Mouse (Mus musculus): ENCODE measurements around the gene Exoc3l.

Exoc3l gene

DNA sequence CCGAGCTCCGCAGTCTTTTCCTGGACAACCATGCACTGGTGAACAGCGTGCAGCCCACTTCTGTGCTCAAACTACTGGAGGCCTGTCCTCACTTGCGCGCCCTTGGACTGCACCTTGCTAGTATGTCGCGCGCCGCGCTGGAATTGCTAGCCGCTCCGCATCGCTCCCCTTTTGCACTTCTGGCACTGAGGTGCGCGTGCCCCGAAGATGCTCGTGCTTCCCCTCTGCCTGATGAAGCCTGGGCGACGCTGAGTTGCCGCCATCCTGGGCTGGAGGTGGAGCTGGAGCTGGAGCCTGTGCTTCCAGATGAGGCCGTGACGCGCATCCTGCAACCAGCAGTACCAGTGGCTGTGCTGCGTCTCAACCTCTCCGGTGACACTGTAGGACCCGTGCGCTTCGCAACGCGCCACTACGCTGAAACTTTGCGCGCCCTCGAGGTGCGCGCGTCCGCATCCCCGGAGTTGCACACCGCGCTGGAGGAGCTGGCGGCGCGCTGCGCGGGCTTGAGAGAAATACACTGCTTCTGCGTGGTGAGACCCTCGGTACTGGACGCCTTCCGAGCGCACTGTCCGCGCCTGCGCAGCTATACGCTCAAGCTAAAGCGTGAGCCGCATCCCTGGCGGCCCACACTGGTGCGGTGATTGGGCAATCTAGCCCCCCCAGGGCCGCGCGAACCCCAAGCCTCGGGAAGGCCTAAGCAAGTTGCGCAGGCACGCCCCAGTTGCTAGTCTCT, 27.4 kb downstream of the Exoc3l start:
- DNase-seq (ENCODE audit: low spot score), result no peak

DNA sequence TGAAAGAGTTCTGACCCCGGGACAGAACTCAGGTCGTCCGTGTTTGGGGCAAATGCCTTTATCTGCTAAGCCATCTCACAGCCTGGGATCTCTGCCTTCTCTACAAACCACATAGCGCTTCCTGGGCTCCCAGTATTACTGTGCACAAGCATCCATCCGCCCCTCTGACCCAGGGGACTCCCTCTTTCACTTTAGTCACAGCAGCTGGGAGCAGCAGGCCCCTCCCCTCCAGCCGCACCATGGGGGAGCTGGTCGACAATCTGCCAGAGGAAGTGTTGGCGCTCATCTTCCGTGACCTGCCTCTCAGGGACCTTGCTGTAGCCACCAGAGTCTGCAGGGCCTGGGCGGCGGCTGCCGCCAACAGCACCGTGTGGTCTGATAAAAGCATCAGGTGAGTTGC, 29.1 kb downstream of the Exoc3l start:
- DNase-seq (ENCODE audit: low spot score), result no peak

DNA sequence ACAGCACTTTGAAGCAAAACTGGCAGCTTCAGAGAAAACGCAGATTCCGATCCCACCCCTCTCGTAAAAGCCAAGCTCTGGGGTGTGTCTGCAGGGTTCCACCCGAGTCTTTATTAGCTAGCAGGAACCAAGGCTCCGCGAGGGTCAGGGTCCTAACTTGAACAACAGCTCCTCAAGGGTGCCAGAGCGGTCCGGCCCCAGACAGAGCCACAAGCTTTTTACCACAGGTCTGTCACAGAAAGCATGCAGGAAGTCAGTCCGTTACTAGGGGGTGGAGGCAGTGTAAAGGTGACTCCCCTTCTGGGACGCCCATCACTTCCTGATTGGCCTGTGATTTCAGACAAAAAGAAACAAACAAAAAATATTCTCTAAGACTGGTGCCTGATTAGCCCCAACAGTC, 30.8 kb downstream of the Exoc3l start:
- no peak for DNase-seq (ENCODE audit: low spot score)

DNA sequence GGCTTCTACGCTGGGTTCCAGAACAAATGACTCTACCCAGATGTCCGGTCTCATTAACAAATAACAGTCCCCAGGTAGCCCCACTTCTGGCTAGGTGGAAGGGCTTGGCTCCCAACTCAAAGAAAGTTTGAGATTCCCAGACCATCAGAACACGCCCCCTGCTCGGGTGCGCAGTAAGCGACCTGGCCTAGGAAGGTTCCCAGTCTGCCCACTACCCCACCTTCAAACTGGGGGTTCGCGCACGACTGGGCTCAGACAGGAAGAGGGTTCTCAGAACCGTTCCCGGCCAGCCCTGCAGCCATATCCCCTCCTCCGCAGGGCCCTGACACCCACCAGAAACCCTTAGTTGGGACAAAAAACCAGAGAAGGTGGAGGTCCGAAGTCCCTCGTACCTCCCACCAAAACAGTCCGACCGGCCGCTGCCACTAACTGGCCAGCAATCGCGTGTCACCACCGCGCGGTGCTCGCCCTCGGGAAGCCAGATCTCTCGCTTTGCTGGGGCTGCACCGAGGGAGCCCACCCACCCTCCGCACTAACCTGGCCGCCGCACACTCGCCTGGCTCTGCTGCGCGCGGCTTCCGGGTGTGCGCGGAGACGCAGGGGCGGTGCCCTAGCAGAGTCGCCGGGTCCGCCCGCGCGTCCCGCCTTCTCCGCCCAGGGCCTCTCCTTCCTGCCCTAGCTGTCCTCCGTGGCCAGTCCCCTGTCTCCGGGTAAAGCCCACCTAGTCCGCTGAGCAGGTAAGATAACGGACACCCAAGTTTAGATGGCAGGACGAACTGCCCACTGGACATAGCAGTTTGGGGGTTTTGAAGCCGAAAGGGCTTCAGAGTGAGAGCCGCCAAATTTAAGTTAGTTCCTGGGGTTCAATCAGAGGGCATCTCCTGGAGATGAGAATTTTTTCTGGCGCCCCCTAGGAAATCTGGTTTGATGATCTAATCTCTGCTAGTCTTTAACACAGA, 31.6 kb downstream of the Exoc3l start, which contains the start of the genes Tradd and Fbxl8:
Tradd (minus strand) TSS at position 586 of the 959 bp plus-strand sequence.
Fbxl8 (plus strand) TSS at position 625 of the 959 bp plus-strand sequence.
- DNase-seq (ENCODE audit: low spot score), result peak; percentile 80

DNA sequence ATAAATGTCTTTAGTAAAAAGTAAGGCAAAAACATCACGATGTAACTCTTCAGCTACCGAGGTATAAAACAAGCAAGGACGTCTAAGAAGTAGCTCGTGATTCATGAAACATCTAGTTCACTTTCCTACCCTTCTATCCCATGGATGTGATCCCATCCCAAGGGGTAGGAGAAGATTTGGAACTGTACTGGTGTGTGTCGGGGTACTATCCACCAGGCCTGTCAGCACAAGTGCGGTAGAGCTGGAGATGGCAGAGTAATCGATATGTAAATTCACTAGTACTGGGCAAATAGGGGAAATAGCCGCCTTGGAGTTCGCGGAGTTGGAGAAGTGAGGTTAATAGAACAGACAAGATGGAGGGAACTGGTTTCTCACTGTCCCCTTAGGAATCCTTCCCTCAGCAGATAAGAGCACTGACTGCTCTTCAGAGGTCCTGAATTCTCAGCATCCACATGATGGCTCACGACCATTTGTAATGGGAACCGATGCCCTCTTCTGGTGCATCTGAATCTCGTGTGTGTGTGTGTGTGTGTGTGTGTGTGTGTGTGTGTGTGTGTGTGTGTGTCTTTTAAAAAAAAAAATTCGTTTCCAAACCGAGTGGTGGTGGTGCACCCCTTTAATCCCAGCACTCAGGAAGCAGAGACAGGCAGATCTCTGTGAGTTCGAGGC, 32.5 kb downstream of the Exoc3l start:
- DNase-seq (ENCODE audit: low spot score), result no peak

DNA sequence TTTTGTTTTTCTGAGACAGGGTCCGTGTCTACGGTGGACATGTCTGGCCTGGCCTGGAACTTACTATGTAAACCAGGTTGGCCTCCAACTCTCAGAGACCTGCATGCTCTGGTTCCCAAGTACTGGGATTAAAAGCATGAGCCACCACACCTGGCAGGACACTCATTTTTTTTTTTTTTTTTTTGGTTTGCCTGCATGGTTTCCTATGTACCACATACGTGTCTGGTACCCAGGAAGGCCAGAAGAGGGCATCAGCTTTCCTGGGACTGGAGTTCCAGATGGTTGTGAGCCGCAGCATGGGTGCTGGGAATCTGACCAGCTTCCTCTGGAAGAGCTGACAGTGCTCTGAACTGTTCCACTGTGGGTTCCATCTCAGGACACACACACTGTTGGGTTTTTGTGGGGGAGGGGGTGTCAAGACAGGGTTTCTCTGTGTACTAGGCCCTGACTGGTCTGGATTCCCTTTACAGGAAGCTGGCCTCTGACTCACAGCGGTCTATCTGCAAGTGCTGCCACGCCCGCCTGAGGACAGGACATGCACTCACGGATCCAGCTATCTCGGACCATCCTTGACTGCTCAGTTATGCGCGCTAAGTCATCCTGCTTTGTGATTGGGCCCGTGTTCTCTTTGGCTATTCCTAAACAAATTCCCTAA, 34.4 kb downstream of the Exoc3l start:
- no peak for DNase-seq (ENCODE audit: low spot score)

DNA sequence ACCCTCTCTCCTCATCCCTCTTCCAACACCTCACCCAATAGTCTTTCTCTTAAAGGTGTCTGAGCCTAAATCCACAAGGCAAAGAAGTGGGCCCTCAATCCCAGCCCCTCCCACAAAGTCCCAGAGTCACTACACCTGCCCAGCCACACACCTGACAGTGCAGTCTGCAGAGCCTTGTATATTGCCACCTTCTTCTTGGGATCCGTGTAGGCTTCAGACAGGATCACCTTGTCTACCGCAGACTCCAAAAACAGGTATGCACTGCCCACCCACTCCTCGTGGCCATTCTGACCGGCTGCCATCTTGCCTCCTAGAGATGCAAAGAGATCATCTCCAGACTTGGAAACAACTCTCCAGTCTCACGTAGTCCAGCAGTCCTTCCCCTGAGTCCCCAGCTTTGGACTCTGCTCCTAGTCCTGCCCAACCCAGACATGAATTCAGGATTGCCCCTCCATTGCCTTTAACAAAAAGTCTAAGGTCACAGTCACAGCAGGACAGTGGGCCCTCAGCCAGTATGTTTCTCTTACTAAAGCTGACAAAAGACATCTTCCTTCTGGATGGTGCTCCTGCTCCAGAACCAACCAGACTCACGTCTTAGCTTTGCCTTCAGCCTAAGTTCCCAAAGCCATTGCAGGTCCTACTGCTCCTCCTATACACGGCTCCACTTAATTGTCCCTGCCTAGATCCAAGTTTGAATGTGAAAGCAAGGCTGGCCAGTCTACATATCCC, 35.4 kb downstream of the Exoc3l start:
- DNase-seq (ENCODE audit: low spot score), result no peak

DNA sequence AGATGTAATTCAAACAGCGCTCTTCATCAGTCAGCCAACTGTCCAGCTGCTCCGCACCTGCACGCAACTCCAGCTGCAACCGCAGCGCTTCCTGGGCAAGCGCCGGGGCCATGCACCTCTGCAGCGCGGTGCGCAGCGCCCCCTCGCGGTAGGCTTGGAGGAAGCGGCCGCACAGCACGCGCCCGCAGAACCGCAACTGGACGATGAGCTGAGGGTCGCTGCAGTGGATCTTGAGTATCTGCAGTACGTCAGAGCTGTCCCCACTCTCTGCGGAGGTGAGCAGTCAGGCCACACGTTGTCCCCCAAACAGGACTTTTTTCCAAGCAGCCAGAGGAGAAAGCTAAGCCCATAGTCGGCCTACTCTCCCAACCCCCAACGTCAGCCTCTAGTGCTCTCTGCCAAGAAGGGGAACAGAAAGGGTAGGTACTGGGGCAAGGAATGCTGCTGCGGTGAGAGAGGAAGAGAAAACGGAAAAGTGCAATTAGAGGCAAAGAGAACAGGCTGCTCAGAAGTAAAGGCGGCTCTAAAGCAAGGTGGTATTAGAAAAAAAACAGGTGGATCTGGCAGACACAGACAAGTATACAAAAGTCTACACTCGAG, 36.1 kb downstream of the Exoc3l start:
- DNase-seq (ENCODE audit: low spot score), result peak; percentile 78

DNA sequence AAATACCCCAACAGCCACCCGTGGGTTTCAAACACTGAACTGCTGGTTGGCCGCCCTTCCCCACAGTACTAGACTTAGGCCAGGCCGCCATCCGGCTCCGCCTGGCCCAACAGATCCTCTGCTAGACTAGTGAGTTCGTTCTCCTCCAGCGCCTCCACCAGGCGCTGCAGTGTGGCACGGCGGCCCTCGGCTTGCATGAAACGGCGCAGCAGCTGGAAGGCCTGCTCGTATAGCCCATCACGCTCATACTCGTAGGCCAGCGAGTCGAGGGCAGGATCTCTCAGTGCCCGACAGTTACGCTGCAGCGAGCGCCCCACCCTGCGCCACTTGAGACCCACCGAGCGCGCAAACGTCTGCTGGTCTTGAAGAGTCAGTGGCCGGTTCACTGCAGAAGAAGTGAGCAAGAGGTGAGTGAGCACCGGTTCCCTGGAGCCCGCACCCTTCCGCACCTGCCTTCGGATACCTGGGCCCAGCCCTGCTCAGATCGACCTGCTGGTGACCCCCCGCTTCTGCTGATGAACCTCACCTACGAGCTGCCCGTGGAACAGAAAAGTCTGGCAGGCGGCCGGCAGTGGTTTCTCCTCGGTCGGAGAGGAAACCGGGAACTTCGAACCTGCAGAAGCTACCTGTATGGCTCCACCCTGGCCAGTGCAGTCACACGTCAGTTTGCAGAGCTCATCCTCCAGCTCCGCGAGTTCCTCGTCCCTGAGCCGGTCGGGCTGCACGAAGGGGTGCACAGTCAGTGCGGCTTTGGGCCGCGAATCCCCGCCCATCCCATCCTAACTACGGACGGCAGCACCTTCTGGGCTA, 36.8 kb downstream of the Exoc3l start:
- DNase-seq (ENCODE audit: low spot score), result no peak

DNA sequence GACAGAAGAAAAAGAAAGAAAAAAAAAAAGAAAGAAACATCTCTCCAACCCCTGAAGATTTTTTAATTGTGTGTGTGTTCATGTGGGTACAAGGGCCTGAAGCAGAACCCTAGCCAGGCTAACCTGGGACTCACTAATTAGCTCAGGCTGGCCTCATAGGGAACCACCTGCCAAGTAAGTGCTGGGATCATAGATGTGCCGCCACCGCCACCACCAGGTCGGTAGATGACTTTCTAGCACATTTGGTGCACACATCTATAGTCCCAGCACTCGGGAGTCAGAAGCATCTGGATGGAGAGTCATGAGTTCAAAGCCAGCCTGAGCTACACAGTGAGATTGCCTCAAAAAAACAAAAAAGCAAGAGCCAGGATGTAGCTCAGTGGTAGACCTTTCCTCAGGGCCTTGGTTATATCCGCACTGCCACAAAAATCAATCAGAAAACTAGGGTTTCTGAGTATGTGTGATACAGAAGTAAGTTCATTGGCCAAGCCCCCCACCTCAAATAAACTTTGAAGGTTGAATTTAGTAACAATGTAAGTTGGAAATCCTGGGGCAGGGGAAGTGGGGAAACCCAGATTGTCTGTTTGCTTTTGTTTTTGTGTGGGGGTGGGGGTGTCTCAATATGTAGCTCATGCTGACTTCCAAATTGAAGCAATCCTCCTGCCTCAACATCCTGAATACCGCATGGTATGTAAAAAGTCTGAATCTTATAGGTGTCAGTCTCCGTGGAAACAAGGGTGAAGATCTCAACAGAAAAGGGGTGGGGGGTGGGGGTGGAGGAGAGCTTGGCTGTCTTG, 38.4 kb downstream of the Exoc3l start:
- no peak for DNase-seq (ENCODE audit: low spot score)

DNA sequence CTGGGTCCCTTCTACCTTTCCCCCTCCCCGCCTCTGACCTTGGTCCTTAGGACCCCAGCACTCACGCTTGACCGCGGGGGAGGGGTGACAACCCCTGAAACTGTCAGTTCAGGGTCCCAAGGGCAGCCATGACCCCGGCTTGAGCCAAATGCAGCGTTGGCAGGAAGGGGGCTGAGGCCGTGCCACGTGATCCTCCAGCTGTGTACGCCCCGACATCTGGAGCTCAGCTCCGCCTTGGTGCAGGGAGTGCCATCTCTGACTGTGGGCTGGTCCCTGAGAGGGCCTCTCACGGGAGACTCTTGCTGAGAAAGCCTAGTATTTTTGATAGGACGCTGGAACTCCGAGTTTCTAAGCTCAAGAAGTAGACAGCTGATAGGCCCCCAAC, 40.9 kb downstream of the Exoc3l start, which contains the start of gene B3gnt9:
B3gnt9 (minus strand) TSS at position 188 of the 385 bp plus-strand sequence.
- DNase-seq (ENCODE audit: low spot score), result peak; percentile 72

DNA sequence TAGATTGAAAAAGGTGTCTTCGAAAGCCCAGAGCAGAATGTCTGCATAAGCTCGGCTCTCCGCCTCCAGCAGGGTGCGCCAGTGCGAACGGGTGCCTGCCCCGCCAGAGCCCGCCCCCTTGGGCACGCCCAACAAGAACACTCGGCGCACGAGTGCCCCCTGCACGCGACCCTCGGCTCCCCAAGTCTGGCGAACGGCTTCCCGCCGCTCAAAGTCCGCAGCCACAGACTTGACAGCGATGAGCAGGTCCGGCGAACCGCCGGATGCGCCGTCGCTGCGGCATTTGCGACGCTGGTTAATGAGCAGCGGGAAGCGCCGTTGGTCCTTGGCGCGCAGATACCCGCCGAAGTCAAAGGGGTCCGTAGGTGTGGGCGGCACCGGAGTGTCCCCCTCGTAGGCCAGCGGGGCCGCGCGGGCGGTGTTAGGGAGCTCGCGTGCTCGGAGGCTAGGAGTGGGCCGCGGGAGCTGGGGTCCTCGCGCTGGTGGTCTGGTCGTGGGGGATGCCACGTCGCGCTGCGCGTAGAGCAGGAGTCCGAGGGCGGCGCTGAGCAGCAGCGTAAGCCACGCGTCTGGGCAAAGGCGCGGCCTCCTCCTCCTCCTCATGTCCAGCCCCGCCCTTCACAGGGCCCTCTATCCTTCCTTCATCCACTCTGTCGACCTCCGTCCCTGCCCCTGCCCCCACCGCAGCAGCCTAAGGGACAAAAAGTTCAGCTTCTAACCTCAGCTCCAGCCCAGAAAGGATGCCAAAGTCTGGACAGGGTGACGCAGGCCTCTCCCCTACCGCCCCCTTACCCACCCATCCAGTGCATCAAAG, 41.5 kb downstream of the Exoc3l start:
- DNase-seq (ENCODE audit: low spot score), result peak; percentile 92

DNA sequence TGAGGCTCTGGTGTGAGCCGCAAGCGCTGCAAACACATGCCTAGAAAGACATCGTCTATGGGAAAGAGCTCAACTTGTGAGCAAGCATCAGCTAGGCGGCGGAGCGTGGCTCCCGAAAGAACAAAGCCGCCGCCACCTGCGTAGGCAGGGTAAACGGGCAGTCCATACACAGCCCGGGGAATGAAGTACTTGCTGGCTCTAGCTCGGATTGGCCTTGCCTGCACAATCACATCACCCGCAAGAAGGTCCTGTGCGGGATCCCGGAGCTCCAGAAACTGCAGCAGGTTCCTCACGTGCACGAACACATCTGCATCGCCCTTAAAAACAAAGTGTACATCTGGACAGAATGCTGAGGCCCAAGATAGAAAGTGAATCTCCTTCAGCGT, 42.1 kb downstream of the Exoc3l start:
- DNase-seq (ENCODE audit: low spot score), result no peak

DNA sequence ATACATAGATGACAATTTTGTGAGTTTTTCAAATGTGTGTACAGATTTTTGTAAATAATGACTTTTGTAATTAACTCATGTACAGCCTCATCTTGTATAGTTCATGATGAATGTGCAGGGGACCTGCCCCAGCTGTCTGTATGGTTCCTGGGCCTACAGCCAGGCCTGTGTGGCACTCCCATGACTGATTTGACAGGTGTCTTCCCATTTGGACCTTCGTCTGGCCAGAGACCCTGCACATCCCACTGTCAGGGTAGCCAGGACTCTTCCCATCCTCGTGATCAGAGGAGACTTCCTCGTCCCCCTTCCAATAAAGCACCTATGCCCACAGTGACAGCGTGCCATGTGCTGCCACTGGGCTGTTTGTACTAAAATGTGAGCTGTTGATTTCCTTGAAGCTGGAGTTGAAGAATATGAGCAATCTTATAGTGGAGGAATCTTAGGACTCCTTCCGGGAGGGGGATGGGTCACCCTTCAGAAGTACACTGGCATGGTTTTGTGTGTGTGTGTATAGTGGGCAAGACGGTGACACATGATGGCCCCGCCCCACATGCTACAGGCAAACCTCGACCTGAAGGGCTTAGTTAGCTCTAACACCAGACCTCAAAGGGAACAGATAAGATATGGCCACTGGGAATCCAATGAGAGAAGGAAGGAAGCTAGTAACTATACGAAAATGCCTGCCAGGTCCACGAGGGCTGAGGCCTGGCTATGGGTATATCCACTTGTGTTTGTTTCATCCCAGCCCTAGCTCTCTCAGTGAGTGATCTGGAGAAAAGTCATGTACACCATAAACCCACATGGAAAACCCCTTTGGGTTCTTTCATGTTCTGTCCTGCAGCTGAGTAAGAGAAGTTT, 43.0 kb downstream of the Exoc3l start:
- DNase-seq (ENCODE audit: low spot score), result no peak

DNA sequence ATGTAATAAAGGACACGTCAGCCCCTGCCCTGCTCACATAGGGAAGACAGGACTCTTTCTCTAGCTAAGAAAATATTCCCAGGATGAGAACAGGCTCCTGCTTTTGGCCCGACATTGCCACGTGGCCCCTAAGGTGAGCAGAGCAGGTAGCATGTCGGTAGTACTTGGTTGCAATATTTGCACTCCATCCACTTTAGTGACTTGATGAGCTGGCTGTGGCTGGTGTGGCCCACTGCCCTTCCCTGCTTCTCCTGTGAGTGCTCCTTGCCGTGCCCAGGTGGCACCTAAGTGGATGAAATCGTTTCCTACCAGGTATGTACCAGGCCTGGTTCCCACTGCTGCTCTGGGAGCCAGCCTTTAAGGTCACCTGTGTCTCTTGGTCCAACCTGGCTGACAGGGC, 43.9 kb downstream of the Exoc3l start:
- DNase-seq (ENCODE audit: low spot score), result no peak

DNA sequence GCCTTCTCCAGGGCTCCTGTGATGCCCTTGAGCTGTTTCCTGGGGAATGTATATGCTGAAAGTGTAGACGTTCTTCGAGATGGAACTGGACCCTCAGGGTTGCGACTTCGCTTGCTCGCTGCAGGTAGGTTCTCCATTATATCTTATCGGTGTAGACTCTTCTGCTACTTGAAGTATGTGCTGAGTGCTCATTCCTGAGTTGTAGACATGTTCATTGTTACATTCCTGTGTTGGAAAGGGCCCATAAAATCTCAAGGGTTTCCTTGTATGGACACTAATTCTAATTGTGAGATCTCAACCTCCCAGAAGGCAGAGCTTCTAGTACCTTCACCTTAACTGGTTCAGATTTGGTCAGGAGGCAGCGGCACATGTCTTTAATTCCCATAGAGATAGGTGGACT, 54.9 kb downstream of the Exoc3l start:
- DNase-seq (ENCODE audit: low spot score), result no peak
